Mouse (Mus musculus): ENCODE results near the gene Fyn.
A peak's percentile ranks its signal among the peaks of the same experiment; 100 is the strongest.

Fyn gene

DNA sequence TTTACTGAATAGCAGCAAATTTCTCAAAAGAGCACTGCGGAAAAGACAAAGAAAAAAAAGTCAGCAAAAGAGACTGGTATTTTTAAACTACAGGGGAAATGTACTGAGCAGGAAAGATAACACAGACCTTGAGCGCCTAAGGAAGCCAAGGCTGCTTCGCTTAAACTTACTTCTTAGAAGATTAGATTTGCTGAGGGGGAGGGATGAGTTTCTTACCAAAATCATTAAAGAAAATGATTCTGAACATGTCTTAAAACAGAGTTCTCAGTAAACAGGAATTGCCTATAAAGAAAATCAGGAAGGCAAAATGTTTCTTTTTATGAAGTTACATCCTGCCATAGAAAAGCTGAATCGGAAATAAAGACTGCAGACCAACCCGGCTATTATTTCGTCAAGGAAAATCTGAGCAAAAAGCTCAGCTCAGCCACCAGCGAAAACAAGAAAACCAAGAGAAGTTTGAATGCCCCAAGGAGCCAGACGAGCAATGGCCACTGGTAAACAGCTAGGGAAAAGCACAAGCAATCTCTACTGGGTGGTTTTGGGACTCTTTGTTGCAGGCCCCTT lies at the start of gene Fyn:
Gene Fyn, plus strand, starts transcription at position 284 of the 564 bp plus-strand sequence.
- no peak for DNase-seq (ENCODE audit: low spot score)

DNA sequence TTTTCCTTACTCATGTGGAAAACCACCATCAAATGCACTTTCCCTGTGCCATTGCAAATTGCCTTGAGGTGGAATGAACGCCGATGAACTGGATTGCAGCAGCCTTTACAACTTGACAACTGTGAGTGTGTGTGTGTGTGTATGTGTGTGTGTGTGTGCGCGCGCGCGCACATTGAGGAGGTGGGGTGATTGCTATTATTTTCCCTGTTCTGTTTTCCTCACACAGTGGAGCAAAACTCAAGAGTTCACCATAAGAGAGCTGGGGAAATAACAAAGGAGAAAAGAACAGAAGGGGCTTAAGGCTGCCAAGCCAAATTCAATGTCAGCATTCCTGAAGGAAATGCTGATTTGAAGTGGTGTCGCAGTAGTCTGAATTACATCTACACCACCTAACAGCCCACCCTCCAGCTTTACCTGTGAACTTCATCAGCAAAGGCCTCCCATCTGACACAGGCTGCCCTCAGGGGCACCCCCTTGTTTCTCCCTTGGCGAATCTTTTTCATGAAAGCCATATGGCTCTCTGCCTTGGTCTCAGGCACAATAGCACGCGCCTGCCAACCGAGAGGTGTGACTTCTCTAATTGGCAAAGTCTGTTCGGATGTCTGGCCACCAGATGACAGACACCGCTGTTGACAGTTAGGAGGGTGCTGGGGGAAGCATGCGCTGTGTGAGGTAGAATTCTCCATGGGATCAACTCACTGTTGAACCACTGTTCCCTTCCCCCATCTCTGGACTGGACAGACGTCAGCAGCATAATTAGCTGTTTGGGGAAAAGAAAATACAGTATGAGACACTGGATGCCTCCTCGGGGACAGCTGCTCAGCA lies 47.6 kb upstream of the Fyn start:
- no peak for DNase-seq (ENCODE audit: low spot score)

DNA sequence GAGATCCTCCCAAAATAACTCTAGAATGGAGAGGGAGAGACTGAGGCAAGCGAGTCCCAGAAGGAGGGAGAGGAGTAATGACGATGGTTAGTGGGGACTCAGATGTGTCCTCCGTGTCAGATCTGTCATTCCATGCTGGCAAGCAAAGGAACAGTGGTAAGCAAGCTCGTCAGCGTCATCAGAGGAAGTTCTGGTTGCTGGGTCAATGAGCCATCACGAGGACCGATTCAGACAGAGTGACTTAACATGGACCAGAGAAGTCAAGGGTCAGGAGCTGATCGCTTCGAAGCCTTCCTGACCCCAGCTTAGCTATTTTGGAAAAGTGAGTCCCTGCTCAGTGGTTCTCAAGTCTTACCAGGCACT lies 47.1 kb upstream of the Fyn start:
- no peak for DNase-seq (ENCODE audit: low spot score)

DNA sequence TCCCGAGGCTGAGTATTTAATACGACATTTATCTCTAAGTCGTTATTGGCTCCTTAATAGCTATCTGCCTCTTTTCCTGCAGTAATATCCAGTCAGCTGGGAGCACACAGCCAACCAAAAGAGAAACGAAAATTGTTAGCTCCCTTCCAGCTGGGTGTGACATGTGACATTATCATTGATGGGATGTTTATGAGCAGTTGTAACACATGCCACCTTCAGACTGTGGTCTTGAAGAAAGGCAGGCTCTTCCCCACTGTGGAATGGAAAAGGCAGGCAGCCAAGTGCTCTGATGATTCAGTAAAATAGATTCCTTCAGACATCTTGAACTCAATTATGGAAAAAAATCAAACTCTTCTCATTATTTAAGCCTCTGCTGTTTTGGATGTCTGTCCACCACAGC lies 46.5 kb upstream of the Fyn start:
- DNase-seq (ENCODE audit: low spot score): no peak

DNA sequence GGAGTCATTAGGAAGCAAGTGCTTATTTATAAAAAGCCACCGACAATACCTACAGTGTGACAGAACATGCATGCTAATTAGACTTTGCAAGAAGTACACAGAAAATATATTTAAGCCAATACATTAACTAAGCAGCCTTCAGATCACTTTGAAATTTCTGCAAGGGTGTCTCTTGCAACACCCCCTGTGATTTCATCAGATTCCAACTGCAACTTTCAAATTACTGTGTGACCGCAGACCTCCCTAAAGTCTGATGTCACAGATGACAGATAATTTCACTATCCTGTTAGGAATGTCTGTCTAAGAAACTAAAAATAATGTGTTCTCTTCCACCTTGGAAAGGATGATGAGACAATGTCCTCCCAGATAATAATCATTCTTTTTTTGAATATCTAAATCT lies 44.4 kb upstream of the Fyn start:
- DNase-seq (ENCODE audit: low spot score): no peak

DNA sequence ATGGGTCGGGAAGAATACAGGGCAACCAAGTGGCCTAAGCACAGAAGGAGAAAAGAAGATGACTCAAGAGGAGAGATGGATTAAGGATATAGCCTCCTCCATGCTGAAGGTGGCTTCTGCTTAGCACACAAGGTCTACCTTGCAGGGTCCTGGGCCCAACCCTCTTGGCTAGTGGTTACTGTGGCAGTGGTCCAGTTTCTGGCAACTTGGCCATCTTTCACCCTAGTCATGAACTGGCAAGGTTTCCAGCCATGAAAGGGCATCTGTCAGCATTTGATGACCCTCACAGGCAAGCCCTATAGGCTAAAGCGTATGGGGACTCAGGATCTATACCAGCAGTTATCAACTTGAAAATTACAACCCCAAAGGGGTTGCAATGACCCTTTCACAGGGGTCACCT lies 40.0 kb upstream of the Fyn start:
- no peak for DNase-seq (ENCODE audit: low spot score)

DNA sequence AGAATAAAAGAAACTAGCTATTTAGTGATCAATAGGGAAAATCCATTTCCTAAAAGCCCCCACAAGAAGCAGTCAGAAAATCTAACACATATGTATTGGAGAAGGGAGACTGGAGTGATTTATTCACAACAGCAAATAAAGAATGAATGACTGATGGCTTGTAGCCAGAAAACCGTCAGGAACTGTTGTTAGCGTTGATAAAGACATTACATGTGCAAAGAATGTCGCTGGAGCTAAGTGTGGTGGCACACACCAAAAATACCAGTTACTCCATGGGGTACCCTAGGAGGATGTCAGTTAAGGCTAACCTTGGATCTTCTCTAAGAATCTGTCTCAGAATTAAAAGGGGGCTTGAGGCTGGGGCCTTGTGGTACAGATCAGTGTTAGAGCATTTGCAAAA lies 34.3 kb upstream of the Fyn start:
- no peak for DNase-seq (ENCODE audit: low spot score)

DNA sequence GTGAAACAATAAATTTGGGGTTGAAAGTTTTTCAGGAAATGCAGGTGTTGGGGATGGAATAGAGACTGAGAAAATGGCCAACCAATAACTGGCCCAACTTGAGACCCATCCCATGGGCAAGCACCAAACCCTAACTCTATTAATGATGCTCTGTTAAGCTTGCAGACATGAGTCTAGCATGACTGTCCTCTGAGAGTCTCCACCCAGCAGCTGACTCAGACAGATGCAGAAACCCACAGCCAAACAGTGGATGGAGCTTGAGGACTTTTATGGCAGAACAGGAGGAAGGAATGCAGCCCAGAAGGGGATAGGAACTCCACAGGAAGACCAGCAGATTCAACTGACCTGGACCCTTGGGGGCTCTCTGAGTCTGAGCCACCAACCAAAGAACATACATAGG lies 32.8 kb upstream of the Fyn start:
- no peak for DNase-seq (ENCODE audit: low spot score)

DNA sequence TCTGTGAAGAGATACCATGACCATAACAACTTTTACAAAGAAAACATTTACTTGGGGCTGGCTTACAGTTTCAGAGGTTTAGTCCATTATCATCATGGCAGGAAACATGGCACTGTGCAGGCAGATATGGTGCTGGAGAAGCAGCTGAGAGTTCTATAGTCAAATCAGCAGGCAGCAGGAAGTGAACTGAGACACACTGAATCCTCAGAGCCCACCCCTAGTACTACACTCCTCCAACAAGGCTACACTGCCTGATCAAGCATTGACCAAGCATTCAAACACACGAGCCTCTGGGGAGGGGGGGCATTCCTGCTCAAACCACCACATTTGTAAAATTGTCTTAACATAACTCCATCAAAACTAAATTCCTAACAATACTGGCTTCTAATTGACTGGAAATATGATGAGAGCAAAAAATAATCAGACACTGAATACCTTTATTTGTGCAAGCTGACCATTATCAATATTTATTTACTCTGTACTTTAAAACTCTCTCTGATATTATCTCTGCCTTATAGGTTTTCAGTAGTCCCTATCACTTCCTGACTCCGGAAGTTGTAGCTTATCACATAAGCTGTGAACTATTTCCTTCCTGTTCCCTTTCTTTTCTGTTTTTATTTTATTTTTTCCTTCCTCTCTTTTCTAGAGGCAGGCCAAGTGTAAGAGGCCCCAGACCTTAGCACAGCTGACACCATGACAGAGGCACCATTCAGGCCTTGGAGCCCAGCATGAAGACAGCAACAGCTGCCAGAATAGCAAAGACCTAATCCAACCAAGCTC lies 29.3 kb upstream of the Fyn start:
- DNase-seq (ENCODE audit: low spot score): no peak

DNA sequence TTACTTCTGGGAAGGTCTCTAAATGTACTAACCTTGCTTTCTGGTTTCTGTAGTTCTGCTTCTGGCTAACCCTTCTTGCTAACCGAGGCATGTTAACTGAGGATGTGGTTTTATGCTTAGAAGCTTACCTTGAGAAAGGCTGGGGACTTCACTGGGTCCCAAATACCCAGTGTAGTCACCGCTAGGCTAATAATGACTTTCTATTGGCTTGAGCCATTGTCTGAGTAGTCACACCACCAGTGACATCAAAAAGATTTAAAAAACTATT lies 28.8 kb upstream of the Fyn start:
- no peak for DNase-seq (ENCODE audit: low spot score)

DNA sequence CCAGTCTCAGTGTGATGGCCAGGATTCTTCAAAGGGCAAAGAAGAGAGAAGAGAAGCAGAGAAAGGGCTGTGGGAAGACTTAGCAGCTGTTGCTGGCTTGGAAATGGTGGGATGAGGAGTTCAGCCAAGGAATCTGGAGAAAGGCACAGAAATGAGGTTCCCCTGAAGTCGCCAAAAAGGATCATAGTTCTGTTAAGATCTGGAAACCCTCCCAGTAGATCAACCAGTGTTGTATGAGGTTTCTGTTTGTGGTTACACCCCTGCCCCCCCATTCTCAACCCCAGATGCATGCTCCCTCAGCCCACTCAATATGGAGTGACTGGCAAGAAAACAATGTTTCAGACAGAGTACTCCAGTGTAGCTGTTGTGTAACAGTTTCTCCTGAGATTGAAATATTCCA lies 25.1 kb upstream of the Fyn start:
- DNase-seq (ENCODE audit: low spot score): no peak

DNA sequence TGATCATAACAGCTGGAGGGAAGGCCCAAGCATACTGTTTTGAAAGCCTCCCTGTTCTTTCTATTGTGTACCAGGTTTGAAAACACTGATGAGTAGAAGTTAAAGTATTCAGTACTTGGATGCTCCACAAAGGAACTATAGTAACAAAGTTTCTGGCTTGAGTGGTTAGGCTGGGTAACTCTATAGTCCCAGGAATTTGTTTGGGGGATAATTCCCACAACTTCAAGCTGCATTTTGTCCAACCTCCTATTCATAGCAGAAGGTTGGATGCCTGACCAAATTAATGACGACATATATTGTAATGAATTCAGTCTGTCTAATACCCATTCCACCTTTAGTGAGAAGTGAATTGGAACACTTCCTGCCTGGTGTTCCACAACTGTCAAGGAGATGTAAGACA lies 22.7 kb upstream of the Fyn start:
- DNase-seq (ENCODE audit: low spot score): no peak

DNA sequence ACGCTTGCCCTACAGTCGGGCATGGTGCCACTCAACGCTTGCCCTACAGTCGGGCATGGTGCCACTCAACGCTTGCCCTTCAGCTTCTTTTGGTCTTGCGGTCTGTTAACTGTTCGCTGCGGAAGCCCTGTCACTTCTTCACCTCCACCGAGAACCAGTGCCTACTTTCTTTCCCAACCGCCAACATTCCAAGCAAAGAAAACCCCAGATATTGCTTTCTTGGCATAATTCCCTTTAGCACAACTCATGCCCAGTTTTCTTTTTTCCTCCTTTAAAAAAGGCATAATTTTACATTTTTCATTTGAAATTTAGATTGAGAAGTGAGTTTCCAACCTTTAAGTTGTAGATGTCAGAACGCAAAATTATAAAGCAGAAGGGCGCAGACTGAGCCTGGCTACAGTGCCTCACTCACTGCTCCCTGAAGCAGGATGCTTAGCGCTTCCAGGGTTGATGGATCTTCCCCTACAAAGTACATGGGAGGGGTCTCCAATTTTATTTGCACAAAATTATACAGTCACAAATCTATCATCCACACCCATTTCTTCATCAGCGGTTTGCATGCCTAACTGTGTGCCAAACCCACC lies 18.8 kb upstream of the Fyn start:
- DNase-seq (ENCODE audit: low spot score): no peak

DNA sequence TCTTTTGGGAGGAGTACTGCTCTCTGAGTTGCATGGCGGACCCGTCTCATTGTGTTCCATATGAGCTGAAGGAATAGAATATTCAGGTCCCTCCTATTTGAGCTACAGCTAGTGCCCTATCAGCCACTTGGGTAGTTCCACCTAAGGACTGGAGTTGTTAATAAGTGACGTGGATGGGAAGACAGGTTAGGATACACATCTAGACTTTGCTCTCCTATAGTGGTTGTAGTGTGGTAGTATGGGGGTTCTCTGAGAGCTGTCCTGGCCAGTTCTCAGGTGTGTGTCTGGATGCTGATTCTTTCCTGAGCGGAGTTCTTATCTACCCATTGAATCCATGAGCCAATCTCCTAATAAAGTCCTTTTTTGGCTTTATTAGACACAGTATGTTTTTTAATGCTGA lies 4.5 kb upstream of the Fyn start:
- no peak for DNase-seq (ENCODE audit: low spot score)

DNA sequence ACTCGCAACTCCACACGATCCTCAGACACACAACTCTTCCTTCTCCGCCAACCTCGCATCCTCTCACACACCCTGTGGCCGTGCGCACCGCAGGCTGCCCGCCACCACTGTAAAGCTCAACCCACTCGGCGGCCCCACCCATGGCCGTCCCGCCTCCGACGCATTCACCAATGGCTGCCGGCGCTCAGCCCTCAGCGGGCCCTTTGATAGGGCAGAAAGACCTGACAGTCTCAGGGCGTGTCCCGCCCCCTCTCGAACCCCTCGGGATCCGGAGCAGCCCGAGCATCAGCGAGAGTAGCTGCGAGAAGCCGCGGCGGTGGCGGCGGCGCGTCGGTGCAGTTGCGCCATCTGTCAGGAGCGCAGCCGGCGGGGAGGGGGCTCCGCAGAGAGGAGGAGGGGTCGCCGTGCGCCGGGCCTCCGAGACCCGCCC lies 862 bp downstream of the Fyn start:
- peak; percentile 81 for DNase-seq (ENCODE audit: low spot score)

DNA sequence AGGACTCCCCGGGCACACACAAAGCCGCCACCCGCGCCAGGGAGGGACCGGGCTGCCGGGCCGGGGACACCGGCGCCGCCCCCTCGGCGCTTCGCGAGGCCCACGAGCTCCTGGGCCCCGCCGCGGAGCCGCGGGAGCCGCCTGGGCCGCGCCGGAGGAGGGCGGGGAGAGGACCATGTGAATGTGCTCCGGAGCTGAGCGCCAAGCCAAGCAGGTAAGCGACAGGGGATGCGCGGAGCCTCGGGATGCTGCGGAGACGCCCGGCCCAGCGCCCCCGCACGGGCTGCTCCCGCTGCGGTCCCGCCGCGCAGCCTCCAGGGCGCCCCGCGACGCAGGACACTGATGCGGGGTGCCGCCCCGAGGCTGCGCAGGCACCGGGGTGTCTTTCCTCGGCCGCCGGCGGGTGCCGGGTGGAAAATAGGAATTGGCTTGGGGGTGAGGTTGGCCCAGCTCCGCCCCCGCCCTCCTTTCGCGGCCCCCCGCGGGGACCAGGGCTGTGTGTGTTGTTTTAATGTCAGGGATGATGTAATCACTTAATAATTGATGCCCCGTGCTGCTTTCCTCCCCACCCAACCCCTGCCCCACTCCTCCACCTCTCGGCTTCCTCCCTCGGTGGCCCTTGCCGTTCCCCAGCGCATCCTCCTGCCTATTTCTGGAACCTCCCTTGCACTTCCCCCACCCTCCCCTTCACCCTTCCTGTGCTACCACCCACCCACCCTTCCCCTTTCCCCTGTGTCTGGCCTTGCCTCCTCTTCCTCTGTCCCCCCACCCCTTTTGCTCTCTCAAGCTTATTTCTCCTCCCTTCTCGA lies 1.5 kb downstream of the Fyn start:
- peak; percentile 17 for DNase-seq (ENCODE audit: low spot score)

DNA sequence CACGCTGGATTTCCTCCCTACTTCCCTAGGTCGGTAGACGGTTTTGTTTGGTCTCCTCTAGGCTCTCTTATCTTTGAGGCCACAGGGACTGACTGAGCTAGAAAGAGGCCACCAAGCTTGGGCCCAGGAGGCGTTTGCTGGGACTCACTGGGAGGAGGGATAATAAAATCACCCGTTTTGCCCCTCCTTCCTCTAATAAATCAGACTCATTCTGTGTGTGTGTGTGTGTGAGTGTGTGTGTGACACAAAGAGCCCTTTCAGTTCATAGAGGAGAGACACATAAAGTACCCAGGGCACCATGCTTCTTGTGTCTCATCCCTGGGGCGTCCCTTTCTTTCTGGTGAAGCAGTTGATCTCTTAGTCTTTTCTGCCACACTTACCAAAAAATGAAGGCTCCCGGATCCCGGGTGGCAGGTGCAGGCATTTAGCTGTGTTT lies 2.1 kb downstream of the Fyn start:
- DNase-seq (ENCODE audit: low spot score): no peak

DNA sequence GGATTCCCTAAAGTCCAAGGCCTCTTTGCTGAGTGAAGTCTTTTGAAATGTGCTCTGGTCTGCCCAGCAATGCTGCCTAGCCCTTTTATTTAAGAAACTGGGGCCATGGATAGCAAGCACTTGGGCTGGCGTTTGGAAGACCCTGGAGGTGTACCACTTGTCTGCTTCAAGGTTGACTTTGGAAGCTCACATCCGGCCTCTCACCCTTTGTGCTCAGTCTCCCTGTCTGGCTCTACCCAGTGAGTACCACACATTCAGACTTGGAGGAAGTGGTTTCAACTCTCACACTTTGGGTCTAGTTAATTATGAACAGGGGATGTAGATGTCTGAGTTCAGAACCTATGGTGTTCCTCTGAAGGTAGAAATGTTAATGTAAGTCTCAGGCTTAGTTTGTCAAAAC lies 2.8 kb downstream of the Fyn start:
- DNase-seq (ENCODE audit: low spot score): no peak

DNA sequence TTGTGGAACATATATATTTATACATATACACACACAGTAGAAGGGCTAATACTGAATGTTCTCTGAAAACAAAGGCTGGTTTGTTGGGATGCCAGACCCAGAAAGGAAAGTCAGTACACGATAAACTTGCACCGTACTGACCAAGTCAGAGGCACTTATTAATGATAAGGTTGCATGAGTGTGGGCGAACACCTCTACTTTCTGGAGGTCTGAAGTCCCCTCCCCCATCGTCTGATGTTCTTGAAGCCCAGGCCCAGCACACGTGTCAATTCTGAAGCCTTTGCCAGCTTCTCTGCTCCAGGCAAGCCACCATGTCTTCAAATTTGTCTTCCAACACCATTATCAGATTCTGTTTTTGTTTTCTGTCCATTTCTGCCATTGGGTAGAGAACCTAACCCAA lies 3.3 kb downstream of the Fyn start:
- no peak for DNase-seq (ENCODE audit: low spot score)

DNA sequence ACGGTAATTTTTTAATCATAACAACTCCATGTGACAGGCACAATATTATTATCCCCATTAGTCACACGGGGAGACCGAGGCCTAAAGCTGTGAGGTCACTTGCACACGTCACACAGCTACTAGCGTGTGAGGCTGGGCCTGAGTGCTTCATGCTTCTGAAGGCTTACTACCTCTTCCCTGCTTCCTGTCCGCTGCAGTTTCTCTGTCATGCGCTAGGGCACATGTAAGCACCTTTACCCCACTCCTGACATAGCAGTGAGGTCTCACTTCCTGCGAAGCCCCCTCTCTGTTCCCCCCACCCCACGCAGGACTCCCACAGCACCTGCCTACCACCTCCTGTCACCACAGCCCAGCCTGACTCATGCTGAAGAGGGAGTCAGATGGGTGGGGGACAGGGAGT lies 8.0 kb downstream of the Fyn start:
- DNase-seq (ENCODE audit: low spot score): no peak

DNA sequence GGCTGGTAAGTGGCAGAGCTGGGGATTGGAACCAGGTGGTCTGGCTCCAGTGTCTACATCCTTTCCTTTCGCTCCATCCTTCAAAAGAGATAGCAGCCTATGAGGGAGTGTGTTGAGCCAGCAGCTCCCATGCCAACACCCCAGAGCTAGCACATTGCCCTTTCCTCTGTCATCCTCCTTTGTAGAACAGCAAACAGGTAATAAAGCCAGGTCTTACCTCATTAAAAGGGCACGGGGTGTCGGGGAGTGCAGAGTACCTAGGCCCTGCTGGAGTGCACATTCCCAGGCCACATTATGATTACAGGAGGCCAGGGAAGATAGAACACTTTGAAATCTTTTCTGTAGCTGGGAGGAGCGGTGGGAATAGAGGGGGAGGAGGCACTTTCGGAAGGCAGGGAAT lies 8.6 kb downstream of the Fyn start:
- no peak for DNase-seq (ENCODE audit: low spot score)

DNA sequence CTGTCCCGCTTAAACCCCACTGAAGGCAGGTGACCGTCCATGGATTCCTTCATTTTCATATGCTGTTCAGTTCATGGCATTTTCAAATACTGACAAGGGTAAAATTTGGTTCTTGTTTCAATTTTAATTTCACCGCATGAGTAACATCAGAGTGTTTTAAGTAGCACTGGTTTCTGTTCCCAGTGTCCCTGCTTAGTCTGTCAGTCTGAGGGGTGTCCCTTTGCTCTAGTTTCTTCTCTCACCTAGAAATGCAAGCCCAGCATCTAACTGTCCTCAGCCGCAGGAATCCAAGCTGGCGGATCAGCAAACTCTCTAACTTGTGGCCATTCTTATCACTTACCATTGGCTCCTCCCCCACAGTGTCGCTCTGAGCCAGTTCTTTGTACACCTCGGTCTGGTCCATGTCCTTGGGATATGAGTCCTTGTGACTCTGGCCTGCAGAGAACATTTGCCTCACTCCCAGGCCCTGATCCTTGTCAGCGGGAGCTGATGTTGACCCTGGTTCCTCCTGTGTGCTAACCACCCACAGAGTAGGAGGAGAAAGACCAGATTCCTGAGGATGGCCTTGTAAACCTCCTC lies 9.5 kb downstream of the Fyn start:
- no peak for DNase-seq (ENCODE audit: low spot score)

Data from urinary bladder, postnatal 25 days (tissue).